Mouse (Mus musculus) CD4-positive, CD25-positive, alpha-beta regulatory T cell, adult 4 months (primary cell): ENCODE data around the gene Ttc13. TPM values are rescaled to one million over a fixed set of nuclear protein-coding genes. Genes with fewer than 3 reads are reported as not detected.

Source experiments
- ATAC-seq: one replicate; pipeline ENCODE4 v1.8.0; 2017
- polyA plus RNA-seq, 2 experiments: library from polyadenylated mRNA; unstranded; fragments of 100-300 nt; shearing (Covaris generic); gene quantifications; one replicate each; pipeline ENCODE4 v1.2.1; 2017

The Ttc13 gene
- polyA plus RNA-seq, 2 experiments from 2014 or later: 32.1 to 32.6 TPM

GRCm38 (mm10) chr8:124653568-124654475 lies 68.0 kb downstream of the Ttc13 start:
- no peak for ATAC-seq

- ATAC-seq: no peak
Measured at GRCm38 (mm10) chr8:124652546-124652945, 69.2 kb downstream of the Ttc13 start.

- no peak for ATAC-seq
Measured at GRCm38 (mm10) chr8:124651776-124652175, 70.0 kb downstream of the Ttc13 start.

GRCm38 (mm10) chr8:124648311-124648710 lies 73.5 kb downstream of the Ttc13 start:
- no peak for ATAC-seq

- ATAC-seq: no peak
Measured at GRCm38 (mm10) chr8:124643540-124644339, 78.0 kb downstream of the Ttc13 start.

GRCm38 (mm10) chr8:124641599-124641998 lies 80.2 kb downstream of the Ttc13 start:
- no peak for ATAC-seq

- no peak for ATAC-seq
Measured at GRCm38 (mm10) chr8:124635247-124635502, 86.6 kb downstream of the Ttc13 start.

- ATAC-seq: no peak
Measured at GRCm38 (mm10) chr8:124634411-124635246, 87.2 kb downstream of the Ttc13 start.

- no peak for ATAC-seq
Measured at GRCm38 (mm10) chr8:124633001-124633703, 88.6 kb downstream of the Ttc13 start.

- no peak for ATAC-seq
Measured at GRCm38 (mm10) chr8:124631966-124632365, 89.8 kb downstream of the Ttc13 start.

GRCm38 (mm10) chr8:124630891-124631290 lies 90.9 kb downstream of the Ttc13 start:
- ATAC-seq: no peak

GRCm38 (mm10) chr8:124630489-124630888 lies 91.3 kb downstream of the Ttc13 start:
- no peak for ATAC-seq

GRCm38 (mm10) chr8:124626251-124626650 lies 95.5 kb downstream of the Ttc13 start:
- no peak for ATAC-seq

Other genes with a start within 250 kb of the Ttc13 start
- 10 to 100 TPM; 49.6 to 62.7 TPM for gene Cog2, start 201.2 kb downstream of the Ttc13 start, polyA plus RNA-seq
- gene Agt, start 152.3 kb downstream of the Ttc13 start, polyA plus RNA-seq: not detected
- not detected for gene Capn9, start 145.9 kb downstream of the Ttc13 start, polyA plus RNA-seq
- under 1 TPM; 0.70 to 0.94 TPM for gene 2310022B05Rik, start 58.6 kb downstream of the Ttc13 start, polyA plus RNA-seq
- 10 to 100 TPM; 13.1 to 18.7 TPM for gene Arv1, start 156 bp upstream of the Ttc13 start, polyA plus RNA-seq
- gene Fam89a, start 29.8 kb upstream of the Ttc13 start, polyA plus RNA-seq: under 1 TPM; 0.73 to 0.80 TPM
- not detected for gene Trim67, start 71.1 kb upstream of the Ttc13 start, polyA plus RNA-seq
- 10 to 100 TPM; 43.0 to 54.7 TPM for gene Gnpat, start 141.1 kb upstream of the Ttc13 start, polyA plus RNA-seq
- 10 to 100 TPM; 30.0 to 43.0 TPM for gene 2810004N23Rik, start 141.1 kb upstream of the Ttc13 start, polyA plus RNA-seq
- gene Exoc8, start 175.7 kb upstream of the Ttc13 start, polyA plus RNA-seq: 1 to 10 TPM; 8.2 to 8.3 TPM
- gene Sprtn, start 175.9 kb upstream of the Ttc13 start, polyA plus RNA-seq: 1 to 10 TPM; 7.6 to 9.3 TPM
- 10 to 100 TPM; 11.0 to 13.7 TPM for gene Egln1, start 227.3 kb upstream of the Ttc13 start, polyA plus RNA-seq